In genomic region chr6:119388650-119389012, GRCm38 (mm10) we compare ENCODE assay signal across 8 mouse cellular contexts. TPM values are rescaled to one million over a fixed set of nuclear protein-coding genes. Genes with fewer than 3 reads are reported as not detected.
DNase-seq lines count a peak whose midpoint lies in the region; ATAC-seq lines count a peak whose summit lies in the region.

No protein-coding gene starts in this region.

- H3K27ac ChIP-seq in forebrain, embryonic 10.5 days = peak overlapping the region; percentile 97
- H3K27ac ChIP-seq in heart, embryonic 16.5 days (ENCODE audit: low read length) = peak overlapping the region; percentile 80
- H3K27ac ChIP-seq in liver, embryonic 15.5 days (replicated peaks) = peak overlapping the region; percentile 91
- peak overlapping the region; percentile 57; the same call in 1 of the 2 replicates for H3K27ac ChIP-seq in neural tube, embryonic 12.5 days

- peaks cover 25% of the 10 kb centered on the region for H3K4me1 ChIP-seq in forebrain, embryonic 10.5 days
- H3K4me1 ChIP-seq in heart, embryonic 16.5 days (ENCODE audit: control insufficient read depth, insufficient read depth, low read length) = peaks cover 18% of the 10 kb centered on the region
- peaks cover 34% of the 10 kb centered on the region for H3K4me1 ChIP-seq in liver, embryonic 15.5 days (replicated peaks)
- peaks cover 16% of the 10 kb centered on the region for H3K4me1 ChIP-seq in neural tube, embryonic 12.5 days

- 0% methylated on average over 49 of the region's 53 CpGs for WGBS in forebrain, embryonic 10.5 days
- WGBS in heart, embryonic 16.5 days = under 1% methylated on average over 42 of the region's 53 CpGs
- under 1% methylated on average over 51 of the region's 53 CpGs for WGBS in liver, embryonic 15.5 days (ENCODE audit: insufficient replicate concordance)
- WGBS in neural tube, embryonic 12.5 days = under 1% methylated on average over 40 of the region's 53 CpGs

- H3K36me3 ChIP-seq in forebrain, embryonic 10.5 days (replicated peaks) = peaks cover 12% of the 10 kb centered on the region
- H3K36me3 ChIP-seq in heart, embryonic 16.5 days (ENCODE audit: control insufficient read depth, insufficient read depth) = no peaks in the 10 kb centered on the region
- peaks cover 2% of the 10 kb centered on the region; the same call in 1 of the 2 replicates for H3K36me3 ChIP-seq in liver, embryonic 15.5 days (replicated peaks)
- no peaks in the 10 kb centered on the region for H3K36me3 ChIP-seq in neural tube, embryonic 12.5 days

- H3K9me3 ChIP-seq in forebrain, embryonic 10.5 days = no peaks in the 10 kb centered on the region
- no peaks in the 10 kb centered on the region for H3K9me3 ChIP-seq in heart, embryonic 16.5 days (replicated peaks; ENCODE audit: control insufficient read depth, low read length)
- H3K9me3 ChIP-seq in liver, embryonic 15.5 days (replicated peaks) = no peaks in the 10 kb centered on the region
- H3K9me3 ChIP-seq in neural tube, embryonic 12.5 days = no peaks in the 10 kb centered on the region

- peak overlapping the region; percentile 80 for H3K9ac ChIP-seq in heart, embryonic 16.5 days (ENCODE audit: low read length)
- H3K9ac ChIP-seq in liver, embryonic 15.5 days = peak overlapping the region; percentile 94
- peak overlapping the region; percentile 87 for H3K9ac ChIP-seq in neural tube, embryonic 12.5 days

- no peaks in the 10 kb centered on the region for H3K27me3 ChIP-seq in forebrain, embryonic 10.5 days (ENCODE audit: poor library complexity, severe bottlenecking)
- H3K27me3 ChIP-seq in heart, embryonic 16.5 days (ENCODE audit: control insufficient read depth, insufficient read depth, low read length) = no peaks in the 10 kb centered on the region
- no peaks in the 10 kb centered on the region for H3K27me3 ChIP-seq in liver, embryonic 15.5 days
- no peaks in the 10 kb centered on the region for H3K27me3 ChIP-seq in neural tube, embryonic 12.5 days (replicated peaks)

- peak overlapping the region; percentile 69 for H3K4me2 ChIP-seq in heart, embryonic 16.5 days (ENCODE audit: low read depth, low read length)
- H3K4me2 ChIP-seq in liver, embryonic 15.5 days = peak overlapping the region; percentile 71
- peak overlapping the region; percentile 72 for H3K4me2 ChIP-seq in neural tube, embryonic 12.5 days (replicated peaks)

- DNase-seq in c-Kit-negative CD71-positive TER-119-positive erythroid progenitor cells, embryonic 14.5 days (ENCODE audit: low read depth, low spot score) = peak; percentile 97
- peak; percentile 95 for DNase-seq in forebrain, embryonic 10.5 days (ENCODE audit: extremely low spot score, low spot score)
- DNase-seq in kidney, postnatal 36 days = peak; percentile 97 to 98
- DNase-seq in telencephalon, adult 2 months (ENCODE audit: low read depth, low spot score) = peak; percentile 94

- peak overlapping the region; percentile 85 for H3K4me3 ChIP-seq in forebrain, embryonic 10.5 days
- peak overlapping the region; percentile 67 for H3K4me3 ChIP-seq in heart, embryonic 16.5 days (ENCODE audit: low read length)
- peak overlapping the region; percentile 89 for H3K4me3 ChIP-seq in liver, embryonic 15.5 days (replicated peaks)
- peak overlapping the region; percentile 87 for H3K4me3 ChIP-seq in neural tube, embryonic 12.5 days

- ATAC-seq in CD4-positive, CD25-positive, alpha-beta regulatory T cell, adult 4 months = peak; percentile 95
- peak; percentile 99 for ATAC-seq in heart, embryonic 16.5 days (replicated peaks; ENCODE audit: extremely low read depth, insufficient read depth, low FRiP score)
- peak; percentile 98 for ATAC-seq in liver, embryonic 15.5 days (ENCODE audit: insufficient read depth)
- peak; percentile 99 for ATAC-seq in neural tube, embryonic 12.5 days (ENCODE audit: low FRiP score, low read depth)

RNA-seq across cellular contexts. Expression of gene Adipor2, which starts 28.9 kb away (rescaled TPM):
- polyA plus RNA-seq in CD4-positive, CD25-positive, alpha-beta regulatory T cell, adult 4 months (2017; shearing (Covaris generic)) = 10 to 100 TPM in 1 of 2 experiments, 1 to 10 TPM in 1; 7.7 to 10.3 TPM
- polyA plus RNA-seq in forebrain, embryonic 10.5 days (2016; fragmentation: Nextera tagmentation; extraction: Ambion mirVana) = 37.1 and 38.8 TPM in 2 replicates
- polyA plus RNA-seq in heart, embryonic 16.5 days (2015; fragmentation: Nextera tagmentation; extraction: Ambion mirVana) = 29.8 and 37.5 TPM in 2 replicates
- 36.5 and 38.5 TPM in 2 replicates for polyA plus RNA-seq in liver, embryonic 15.5 days (2015; fragmentation: Nextera tagmentation; extraction: Ambion mirVana)
- polyA plus RNA-seq in neural tube, embryonic 12.5 days (2016; fragmentation: Nextera tagmentation; extraction: Ambion mirVana) = 31.0 and 31.7 TPM in 2 replicates

RNA-seq across cellular contexts. Expression of gene Lrtm2, which starts 58.1 kb away (rescaled TPM):
- under 1 TPM in 1 of 2 experiments, not detected in 1; 0.66 TPM for polyA plus RNA-seq in CD4-positive, CD25-positive, alpha-beta regulatory T cell, adult 4 months (2017; shearing (Covaris generic))
- polyA plus RNA-seq in forebrain, embryonic 10.5 days (2016; fragmentation: Nextera tagmentation; extraction: Ambion mirVana) = 0.16 and 0.19 TPM in 2 replicates
- 0.15 and 0.32 TPM in 2 replicates for polyA plus RNA-seq in heart, embryonic 16.5 days (2015; fragmentation: Nextera tagmentation; extraction: Ambion mirVana)
- 0.15 TPM in 1 of 2 replicates, not detected in the other for polyA plus RNA-seq in liver, embryonic 15.5 days (2015; fragmentation: Nextera tagmentation; extraction: Ambion mirVana)
- polyA plus RNA-seq in neural tube, embryonic 12.5 days (2016; fragmentation: Nextera tagmentation; extraction: Ambion mirVana) = 0.78 and 1.1 TPM in 2 replicates

Comparison
In these comparisons a context has a peak if more than half of its experiments do, and no peak if none do; other contexts are left out.
1. Peak in every context shown above with its lines: DNase-seq, ATAC-seq, H3K4me3 ChIP-seq and H3K27ac ChIP-seq.